Mouse (Mus musculus): ENCODE measurements around the gene Ncbp1. TPM values are rescaled to one million over a fixed set of nuclear protein-coding genes. Genes with fewer than 3 reads are reported as not detected.

Ncbp1 gene
- total RNA-seq, 2 experiments from 2014 or later: 13.2 to 17.5 TPM

- intact Hi-C loops (cut with DNase I; ENCODE audit: low total_unique reads): loop anchor here (10.0 kb wide), 2 partner anchors 86 to 146 kb away; partner anchors contain the start of gene Tmod1
- DNase-seq: no peak
Observed at GRCm38 (mm10) chr4:46120767-46121166, 17.6 kb upstream of the Ncbp1 start.

GRCm38 (mm10) chr4:46123358-46123757, 15.1 kb upstream of the Ncbp1 start:
- intact Hi-C loops (cut with DNase I; ENCODE audit: low total_unique reads): loop anchor here (10.0 kb wide), 2 partner anchors 89 to 149 kb away; partner anchors contain the start of gene Tmod1
- DNase-seq: no peak

DNA sequence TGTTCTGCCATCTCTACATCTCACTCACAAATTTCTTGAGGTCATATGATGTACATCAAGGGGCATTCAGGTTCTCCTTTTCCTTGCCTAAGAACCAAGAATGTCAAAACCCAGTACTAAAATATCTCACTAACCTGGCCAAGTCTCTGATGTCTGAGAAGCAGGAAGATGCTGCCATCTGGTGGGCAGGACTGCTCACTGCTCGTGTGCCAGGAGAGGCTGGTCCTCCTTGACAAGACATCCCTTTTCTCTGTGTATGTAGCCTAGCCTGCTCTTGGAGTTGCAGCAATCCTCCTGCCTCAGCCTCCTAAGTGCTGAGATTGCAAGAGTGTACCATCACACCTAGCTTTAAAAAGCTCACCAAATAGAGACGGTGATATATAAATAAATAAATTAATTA, 11.9 kb upstream of the Ncbp1 start:
- intact Hi-C loops (cut with DNase I; ENCODE audit: low total_unique reads): loop anchor here (10.0 kb wide), 2 partner anchors 92 to 152 kb away; partner anchors contain the start of gene Tmod1

GRCm38 (mm10) chr4:46129311-46130004, 9.0 kb upstream of the Ncbp1 start:
- DNase-seq: no peak
- intact Hi-C loops (cut with DNase I; ENCODE audit: low total_unique reads): loop anchor here (10.0 kb wide), 2 partner anchors 95 to 155 kb away; partner anchors contain the start of gene Tmod1

More for the DNA sequence above, 11.9 kb upstream of the Ncbp1 start:
- peak; percentile 56 for DNase-seq

- DNase-seq: no peak
- intact Hi-C loops (cut with DNase I; ENCODE audit: low total_unique reads): no loop called here
Observed at GRCm38 (mm10) chr4:46130221-46130620, 8.2 kb upstream of the Ncbp1 start.

GRCm38 (mm10) chr4:46131791-46132190, 6.6 kb upstream of the Ncbp1 start:
- no peak for DNase-seq
- intact Hi-C loops (cut with DNase I; ENCODE audit: low total_unique reads): no loop called here

DNA sequence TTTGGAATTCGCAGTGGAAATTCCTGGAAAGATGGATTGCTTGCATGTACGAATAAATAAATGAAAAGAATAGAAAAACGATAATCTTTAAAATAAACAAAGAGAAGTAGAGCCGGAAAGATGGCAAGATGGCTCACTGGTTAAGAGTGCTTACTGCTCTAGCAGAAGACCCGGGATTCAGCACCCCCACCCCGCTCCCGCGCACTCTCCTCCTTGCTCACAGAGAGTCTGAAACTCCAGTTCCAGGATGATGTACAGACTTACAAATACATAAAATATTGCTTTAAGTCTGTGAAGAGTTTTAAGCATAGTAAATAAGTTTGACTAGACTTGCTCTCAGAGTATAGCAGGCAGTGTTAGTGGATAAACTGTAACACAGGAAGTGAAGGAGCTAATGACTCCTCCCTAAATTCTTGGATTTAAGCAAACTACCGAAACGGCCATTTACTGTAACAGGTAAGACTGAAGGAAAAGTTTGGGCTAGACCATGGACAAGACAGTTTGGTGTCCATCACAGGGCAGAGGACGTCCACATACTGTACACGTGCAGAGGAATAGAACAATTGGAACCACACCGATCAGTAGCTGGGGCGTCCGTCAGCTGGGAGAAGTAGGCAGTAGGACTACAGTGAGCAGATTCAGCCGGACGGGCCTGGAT, 655 bp upstream of the Ncbp1 start:
- no peak for DNase-seq
- intact Hi-C loops (cut with DNase I; ENCODE audit: low total_unique reads): no loop called here

- no peak for DNase-seq
Observed at GRCm38 (mm10) chr4:46144323-46144722, 5.9 kb downstream of the Ncbp1 start.

DNA sequence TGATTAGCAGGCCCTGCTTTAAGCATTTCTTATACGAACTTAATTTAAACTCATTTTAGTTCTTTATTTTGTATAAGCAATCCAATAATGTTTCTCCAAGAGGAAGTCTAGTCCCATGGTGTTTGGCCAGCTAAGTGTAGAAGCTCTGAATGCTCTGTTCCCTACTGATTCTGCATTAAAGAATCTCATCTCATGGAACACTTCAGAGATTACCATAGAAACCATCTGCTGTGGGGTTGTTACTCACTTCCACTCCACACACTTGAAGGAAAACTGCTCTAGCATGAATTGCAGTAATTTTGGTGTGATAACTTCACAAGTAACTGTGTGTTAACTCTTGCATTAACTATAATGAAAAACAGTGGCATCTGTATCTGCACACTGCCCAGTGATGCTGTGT, 8.5 kb downstream of the Ncbp1 start:
- DNase-seq: no peak
- intact Hi-C loops (cut with DNase I; ENCODE audit: low total_unique reads): no loop called here

More at GRCm38 (mm10) chr4:46144323-46144722, 5.9 kb downstream of the Ncbp1 start:
- intact Hi-C loops (cut with DNase I; ENCODE audit: low total_unique reads): no loop called here

- intact Hi-C loops (cut with DNase I; ENCODE audit: low total_unique reads): no loop called here
- no peak for DNase-seq
Observed at GRCm38 (mm10) chr4:46151903-46152544, 13.6 kb downstream of the Ncbp1 start.

- no peak for DNase-seq
- intact Hi-C loops (cut with DNase I; ENCODE audit: low total_unique reads): no loop called here
Observed at GRCm38 (mm10) chr4:46164027-46164426, 25.6 kb downstream of the Ncbp1 start.

DNA sequence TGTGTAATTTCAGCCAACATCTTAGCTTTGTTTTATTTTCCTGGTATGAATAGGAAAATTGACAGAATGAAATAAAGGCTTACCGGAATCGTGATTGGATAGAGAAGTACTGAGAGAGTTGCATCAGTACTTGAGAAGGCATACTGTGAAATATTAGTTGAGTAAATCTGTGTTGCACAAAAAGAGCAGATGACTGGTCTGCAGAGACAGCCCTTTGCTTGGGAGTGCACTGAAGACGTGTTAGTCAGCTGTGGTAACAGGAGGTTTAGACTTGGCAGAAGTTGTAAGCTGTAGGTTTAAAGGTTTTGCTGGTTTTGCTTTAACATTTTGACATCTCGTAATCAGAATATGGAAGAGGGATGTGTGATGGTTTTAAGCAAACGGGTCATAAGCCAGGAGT, 27.4 kb downstream of the Ncbp1 start:
- intact Hi-C loops (cut with DNase I; ENCODE audit: low total_unique reads): no loop called here

GRCm38 (mm10) chr4:46171761-46172160, 33.3 kb downstream of the Ncbp1 start:
- intact Hi-C loops (cut with DNase I; ENCODE audit: low total_unique reads): no loop called here
- DNase-seq: no peak

More for the DNA sequence above, 27.4 kb downstream of the Ncbp1 start:
- no peak for DNase-seq

DNA sequence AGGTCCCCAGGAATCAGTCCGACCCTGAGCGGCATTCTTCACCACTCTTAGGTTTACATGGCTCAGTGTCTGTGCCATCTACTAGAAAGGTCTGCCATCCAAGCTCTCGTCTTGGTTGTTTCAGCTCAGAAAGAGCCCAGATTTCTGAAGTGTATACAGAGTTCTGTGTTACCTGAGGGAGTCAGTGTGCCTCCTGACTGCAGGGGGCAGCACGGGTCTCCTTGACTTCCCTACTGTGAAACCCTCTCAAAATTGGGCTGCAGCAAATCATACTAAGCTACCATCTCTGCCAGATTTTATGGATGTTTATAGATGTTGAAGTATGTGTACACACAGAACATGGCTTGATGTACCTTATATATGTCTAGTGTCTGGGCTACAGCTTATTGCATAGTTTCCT, 37.9 kb downstream of the Ncbp1 start:
- intact Hi-C loops (cut with DNase I; ENCODE audit: low total_unique reads): no loop called here
- DNase-seq: no peak

- no peak for DNase-seq
Observed at GRCm38 (mm10) chr4:46177018-46177417, 38.6 kb downstream of the Ncbp1 start.

DNA sequence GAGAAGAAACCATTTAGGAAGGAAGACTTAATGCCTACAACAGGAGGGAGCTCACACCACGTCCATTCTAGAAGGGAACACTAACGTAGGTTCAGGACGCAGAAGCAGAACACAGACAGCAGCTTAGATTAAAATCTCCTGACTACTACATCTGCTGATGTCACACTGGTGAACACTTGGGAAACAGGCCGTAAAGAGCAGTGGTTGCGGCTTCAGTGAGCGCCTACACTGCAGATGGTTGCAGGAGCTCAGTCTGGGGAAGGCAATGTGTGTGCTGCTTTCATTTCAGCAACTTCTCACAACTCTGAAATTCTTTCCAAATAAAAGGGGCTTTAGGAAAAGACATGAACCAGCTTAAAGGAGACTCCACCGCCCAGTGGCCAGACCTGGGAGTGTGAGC, 39.1 kb downstream of the Ncbp1 start:
- intact Hi-C loops (cut with DNase I; ENCODE audit: low total_unique reads): no loop called here
- no peak for DNase-seq

More at GRCm38 (mm10) chr4:46177018-46177417, 38.6 kb downstream of the Ncbp1 start:
- intact Hi-C loops (cut with DNase I; ENCODE audit: low total_unique reads): no loop called here

DNA sequence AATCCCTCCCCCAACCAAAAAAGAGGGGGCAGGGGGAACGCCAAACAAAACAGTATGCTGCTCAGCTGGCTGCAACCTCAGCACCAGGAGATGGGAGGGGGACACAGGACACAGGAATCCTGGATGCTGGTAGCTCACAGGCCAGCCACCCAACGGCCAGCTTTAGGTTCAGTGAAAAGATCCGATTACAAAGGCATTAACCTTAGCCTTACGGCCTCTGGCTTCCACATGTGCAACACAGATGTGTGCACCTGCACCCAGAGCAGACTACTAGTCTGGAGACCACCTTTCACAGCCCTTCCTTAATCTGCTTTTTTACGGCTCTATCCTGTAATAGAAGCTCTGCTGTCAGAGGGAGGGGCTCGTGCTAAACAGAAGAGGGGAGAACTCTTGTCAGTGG, 42.8 kb downstream of the Ncbp1 start:
- no peak for DNase-seq
- intact Hi-C loops (cut with DNase I; ENCODE audit: low total_unique reads): no loop called here

- intact Hi-C loops (cut with DNase I; ENCODE audit: low total_unique reads): no loop called here
- no peak for DNase-seq
Observed at GRCm38 (mm10) chr4:46182181-46182580, 43.8 kb downstream of the Ncbp1 start.

DNA sequence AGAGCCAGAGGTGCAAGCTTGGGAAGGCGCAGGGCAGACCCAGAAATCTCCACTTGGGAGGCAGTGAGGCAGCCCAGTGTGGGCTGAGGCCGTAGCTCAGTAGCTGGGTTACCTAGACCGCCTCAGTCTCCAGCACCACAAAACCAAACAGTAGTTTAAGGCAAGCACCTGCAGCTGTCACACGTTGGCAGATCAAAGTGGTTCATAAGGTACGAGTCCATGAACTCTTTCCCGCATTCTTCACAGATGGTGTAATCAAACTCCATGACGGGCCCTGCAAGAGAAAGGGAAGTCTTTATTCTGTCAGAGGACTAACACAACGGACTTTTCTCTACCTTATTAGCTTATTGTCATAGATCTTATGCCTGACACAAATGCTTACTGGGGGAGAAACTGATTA, 47.0 kb downstream of the Ncbp1 start:
- intact Hi-C loops (cut with DNase I; ENCODE audit: low total_unique reads): no loop called here
- no peak for DNase-seq

DNA sequence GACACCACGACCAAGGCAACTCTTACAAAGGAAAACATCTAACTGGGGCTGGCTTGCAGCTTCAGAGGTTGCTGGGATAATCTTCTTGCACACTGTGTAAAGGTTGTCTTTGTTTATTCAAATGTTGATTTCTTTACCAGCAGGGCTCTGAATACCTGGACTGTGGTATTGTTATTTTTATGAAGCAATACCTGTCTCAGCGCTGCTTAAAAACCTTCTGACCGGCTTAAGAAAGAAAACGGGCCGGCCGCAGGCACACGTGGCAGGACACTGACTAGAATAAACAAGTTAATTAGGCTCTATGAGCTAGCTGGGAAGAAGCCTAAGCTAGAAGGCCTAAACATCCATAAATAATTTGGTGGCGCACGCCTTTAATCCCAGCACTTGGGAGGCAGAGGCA, 47.5 kb downstream of the Ncbp1 start:
- no peak for DNase-seq

More for the DNA sequence above, 47.5 kb downstream of the Ncbp1 start:
- intact Hi-C loops (cut with DNase I; ENCODE audit: low total_unique reads): no loop called here
